Mouse (Mus musculus) limb, embryonic 10.5 days (tissue): ENCODE data around the gene Selenbp2. TPM values are rescaled to one million over a fixed set of nuclear protein-coding genes. Genes with fewer than 3 reads are reported as not detected.
"Not testable (repeated sequence)": the region's sequence is repeated elsewhere in the genome, so short reads cannot be mapped to it uniquely, and the experiment has no call there.

Experiments used
- DNase-seq: peaks from one replicate; pipeline ENCODE4 v3.0.0-alpha.2; 2017; ENCODE audit warnings: low spot score
- H3K27ac ChIP-seq: fragments of 300-500 bp; sonication (generic); 2 replicates; pipeline ENCODE4 v1.5.1; 2016; ENCODE audit warnings: mild to moderate bottlenecking
- H3K27me3 ChIP-seq: fragments of 300-500 bp; sonication (generic); 2 replicates; pipeline ENCODE4 v1.6.1; 2016; ENCODE audit warnings: low read depth, mild to moderate bottlenecking; ENCODE audit not compliant: poor library complexity, severe bottlenecking
- H3K36me3 ChIP-seq: fragments of 300-500 bp; sonication (generic); 2 replicates; pipeline ENCODE4 v1.6.1; 2016; ENCODE audit warnings: mild to moderate bottlenecking, moderate library complexity
- H3K4me1 ChIP-seq: fragments of 300-500 bp; sonication (generic); 2 replicates; pipeline ENCODE4 v1.6.1; 2016
- H3K4me3 ChIP-seq: fragments of 300-500 bp; sonication (generic); 2 replicates; pipeline ENCODE4 v1.5.1; 2016; ENCODE audit warnings: mild to moderate bottlenecking, moderate library complexity
- H3K9me3 ChIP-seq: fragments of 300-500 bp; sonication (generic); replicated peaks from 2 replicates; pipeline ENCODE4 v1.6.1; 2016; ENCODE audit warnings: mild to moderate bottlenecking
- WGBS: fragments of 180-500 bp; shearing (Covaris S2); methylation state at CpG from one replicate; pipeline ENCODE4 v1.1.7; 2016; 5-methylcytosine and 5-hydroxymethylcytosine counted together
- polyA plus RNA-seq: library from polyadenylated mRNA; unstranded; fragments of >200 nt; fragmentation: Nextera tagmentation; extraction: Ambion mirVana; gene quantifications from 2 replicates; pipeline ENCODE4 v1.2.1, GENCODE M21; 2016

Gene Selenbp2
- polyA plus RNA-seq, result 0.60 TPM in 1 of 2 replicates, not detected in the other

DNA sequence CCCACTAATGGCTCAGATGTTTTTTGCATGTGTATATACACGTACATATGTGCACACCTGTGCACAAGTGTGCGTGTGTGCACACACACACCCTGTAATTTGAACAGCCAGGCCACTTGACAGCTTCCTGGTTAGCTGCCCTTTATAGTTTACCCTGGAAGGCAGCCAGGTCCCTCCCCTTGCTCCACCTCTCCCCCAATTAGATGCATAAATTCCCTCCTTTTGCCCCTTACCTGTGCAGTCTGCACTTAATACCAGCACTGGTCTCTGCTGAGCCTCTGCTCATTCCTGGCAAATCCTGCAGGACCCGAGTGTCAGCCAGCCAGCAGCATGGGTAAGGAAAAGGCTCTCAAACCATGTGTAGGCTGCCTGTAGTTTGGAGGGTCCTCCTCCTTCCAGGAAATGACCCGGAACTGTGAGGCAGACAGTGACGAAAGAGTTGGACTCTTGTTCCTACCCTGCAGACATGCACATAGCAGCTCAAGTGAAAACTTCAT lies at the start of gene Selenbp2:
Gene Selenbp2, plus strand, starts transcription at position 228 of the 497 bp plus-strand sequence.
- Histone ChIP-seq H3K36me3 (no peaks in the 10 kb centered on the region), H3K4me1 (peaks cover 14% of the 10 kb centered on the region), H3K9me3 (no peaks in the 10 kb centered on the region), H3K4me3 (no peak within 1 kb of the TSS), H3K27ac (no peak within 1 kb of the TSS), H3K27me3 (no peaks in the 10 kb centered on the region)
- DNase-seq, result no peak
- WGBS, result 65% methylated on average over 5 of the region's 5 CpGs

DNA sequence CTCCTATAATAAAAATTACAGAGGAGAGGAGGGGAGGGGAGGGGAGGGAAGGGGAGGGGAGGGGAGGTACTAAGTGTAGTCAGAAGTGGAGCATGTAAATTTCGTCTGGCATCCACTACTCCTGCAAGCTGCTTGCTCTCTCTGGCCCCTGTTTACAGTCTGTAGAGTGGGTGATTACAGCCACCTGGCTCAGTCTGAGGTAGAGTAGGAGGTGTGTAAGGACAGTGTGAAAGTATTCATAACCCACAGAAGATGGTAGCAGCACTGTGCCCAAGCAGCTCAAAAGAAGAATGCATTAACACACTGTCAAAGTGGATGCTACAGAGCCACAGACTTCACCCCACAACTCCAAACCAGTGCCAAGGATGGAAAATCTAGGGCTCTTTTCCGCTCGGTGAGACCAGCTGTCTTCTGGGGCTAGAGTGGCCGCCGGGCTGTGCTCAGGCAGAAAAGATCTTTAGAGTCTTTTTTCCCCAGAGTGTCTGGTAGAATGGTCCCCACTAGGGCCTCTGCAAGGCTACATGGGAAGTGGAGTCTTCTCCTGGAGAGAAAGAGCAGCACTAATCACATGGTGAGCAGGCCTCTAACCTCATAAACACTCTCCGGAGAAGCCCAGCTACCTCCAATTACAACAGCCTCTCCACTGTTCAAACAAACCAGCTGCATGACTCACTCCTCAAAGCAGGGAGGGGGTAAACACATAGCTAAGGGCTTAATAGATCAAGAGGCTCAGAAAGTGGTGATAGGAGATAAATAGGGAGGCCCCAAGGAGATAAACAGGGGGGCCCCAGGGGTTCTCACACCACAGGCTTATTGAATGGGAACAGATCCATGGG lies 44.4 kb upstream of the Selenbp2 start:
- Histone ChIP-seq H3K4me3 (no peak overlapping the region), H3K4me1 (peaks cover 20% of the 10 kb centered on the region), H3K27me3 (no peaks in the 10 kb centered on the region; the same call in 1 of the 2 replicates), H3K9me3 (no peaks in the 10 kb centered on the region), H3K27ac (peak overlapping the region; percentile 61), H3K36me3 (no peaks in the 10 kb centered on the region)
- WGBS, result 32% methylated on average over 6 of the region's 6 CpGs
- DNase-seq, result peak; percentile 39

DNA sequence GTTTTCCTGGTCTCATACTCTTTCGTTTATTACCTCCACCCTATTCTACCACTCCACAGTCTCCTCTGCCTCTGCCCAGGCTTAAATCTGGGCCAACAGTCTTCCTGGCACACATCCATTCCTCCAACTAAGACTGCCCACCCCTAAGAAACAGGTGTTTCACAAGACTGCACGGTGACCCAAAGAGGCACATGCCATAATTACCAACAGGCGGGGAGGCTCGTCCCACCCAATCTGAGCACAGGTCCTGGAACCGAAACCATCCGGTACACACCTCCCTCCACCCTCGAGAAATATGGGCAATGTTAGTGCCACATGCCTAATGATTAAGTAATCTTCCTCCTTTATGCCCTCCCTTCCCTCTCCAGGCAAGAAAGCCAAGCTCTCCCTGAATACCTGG lies 42.9 kb upstream of the Selenbp2 start:
- H3K4me3 ChIP-seq, result no peak overlapping the region
- H3K27ac ChIP-seq, result no peak overlapping the region
- H3K9me3 ChIP-seq, result no peaks in the 10 kb centered on the region
- DNase-seq, result no peak
- peaks cover 20% of the 10 kb centered on the region for H3K4me1 ChIP-seq
- H3K27me3 ChIP-seq, result no peaks in the 10 kb centered on the region; the same call in 1 of the 2 replicates
- H3K36me3 ChIP-seq, result no peaks in the 10 kb centered on the region
- WGBS, result 71% methylated on average over 7 of the region's 7 CpGs

DNA sequence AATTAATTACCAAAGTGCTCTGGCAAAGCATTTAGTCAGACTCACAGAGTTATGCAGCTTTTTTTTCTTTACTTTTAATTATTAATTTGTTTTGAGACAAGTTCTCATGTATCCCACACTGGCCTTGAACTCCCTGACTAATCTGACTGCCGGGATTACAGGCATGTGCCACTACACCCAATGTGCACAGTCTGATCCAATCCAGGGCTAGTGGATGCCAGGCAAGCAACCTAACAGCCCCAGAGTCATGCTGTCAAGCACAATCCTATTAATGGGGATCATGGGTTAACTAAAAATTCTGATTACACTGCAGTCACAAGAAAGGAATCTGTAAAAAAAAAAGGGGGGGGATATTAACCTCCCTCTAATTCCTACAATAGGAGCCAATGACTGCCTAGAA lies 39.4 kb upstream of the Selenbp2 start:
- H3K27ac ChIP-seq, H3K4me3 ChIP-seq, H3K9me3 ChIP-seq, DNase-seq, H3K36me3 ChIP-seq: not testable (repeated sequence)
- peaks cover 22% of the 10 kb centered on the region for H3K4me1 ChIP-seq
- peaks cover 11% of the 10 kb centered on the region; the same call in 1 of the 2 replicates for H3K27me3 ChIP-seq
- 80% methylated on average over 1 of the region's 1 CpGs for WGBS

DNA sequence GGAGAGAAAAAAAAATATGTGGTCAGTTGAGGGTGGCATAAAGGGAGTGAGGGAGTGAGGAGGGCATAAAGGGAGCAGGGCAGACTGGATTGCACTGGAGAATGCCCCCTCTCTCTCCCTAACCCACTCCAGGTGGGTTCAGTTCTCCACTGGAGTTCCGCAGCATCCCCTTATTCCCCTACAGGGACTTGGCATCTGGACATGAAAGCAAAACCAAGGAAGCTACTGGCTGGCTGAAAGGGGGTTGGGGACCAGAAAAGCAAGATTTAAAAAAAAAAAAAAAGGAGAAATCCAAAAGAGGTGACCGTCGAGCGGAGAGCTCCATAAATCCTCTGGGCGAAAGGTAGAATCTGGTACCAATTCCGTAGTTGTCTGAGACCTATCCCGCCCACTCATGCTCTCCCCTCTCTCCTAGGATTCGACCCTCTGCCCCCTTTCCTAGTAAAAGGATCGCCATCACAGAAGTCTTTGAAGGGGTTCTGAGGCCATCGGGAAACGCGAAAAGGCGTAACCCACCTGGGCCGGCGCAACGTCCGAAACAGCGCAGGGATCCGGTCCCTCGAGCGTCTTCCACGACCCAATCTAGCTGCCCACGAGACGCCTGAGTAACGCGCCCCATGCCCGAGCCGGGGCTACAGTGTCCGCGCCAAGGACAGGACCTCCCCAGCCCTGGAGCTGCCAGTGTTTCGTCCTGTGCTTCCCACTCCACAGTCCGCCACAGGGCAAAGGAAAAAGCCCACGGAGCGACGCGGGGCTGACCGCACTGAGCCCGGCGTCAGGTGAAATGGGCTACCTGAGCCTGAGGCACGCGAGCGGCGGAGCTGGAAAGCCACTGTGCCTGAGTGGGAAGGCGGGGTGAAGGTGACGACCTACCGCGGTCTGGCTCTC lies 35.3 kb upstream of the Selenbp2 start:
- Histone ChIP-seq H3K4me3 (peak overlapping the region; percentile 49), H3K27me3 (peaks cover 20% of the 10 kb centered on the region; the same call in 1 of the 2 replicates)
- not testable (repeated sequence) for H3K27ac ChIP-seq, H3K9me3 ChIP-seq, H3K4me1 ChIP-seq, H3K36me3 ChIP-seq
- DNase-seq, result peak; percentile 40
- 3% methylated on average over 25 of the region's 47 CpGs for WGBS

DNA sequence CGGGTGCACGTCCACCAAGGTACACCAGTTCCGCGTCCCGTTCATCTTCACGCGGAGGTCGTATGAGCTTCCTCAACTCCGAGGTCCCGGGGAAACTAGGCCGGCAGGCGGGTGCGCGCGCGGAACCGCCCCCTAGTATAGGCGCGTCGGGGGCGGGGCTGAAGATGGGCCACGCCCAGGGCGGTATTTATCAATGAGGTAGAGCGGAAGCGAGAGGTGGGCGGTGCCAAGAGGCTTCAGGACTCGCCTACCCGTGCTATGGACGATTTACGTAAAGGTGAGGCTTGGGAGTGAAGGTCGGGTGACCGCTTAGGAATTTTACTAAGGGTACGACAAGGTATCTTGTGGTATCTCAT lies 34.6 kb upstream of the Selenbp2 start, which contains the start of gene Tuft1:
Gene Tuft1, minus strand, starts transcription at position 133 of the 356 bp plus-strand sequence.
- not testable (repeated sequence) for H3K36me3 ChIP-seq, H3K9me3 ChIP-seq, H3K27ac ChIP-seq, H3K4me1 ChIP-seq, DNase-seq
- Histone ChIP-seq H3K4me3 (peak within 1 kb of the TSS; percentile 49), H3K27me3 (peaks cover 20% of the 10 kb centered on the region; the same call in 1 of the 2 replicates)
- WGBS, result 0% methylated on average over 22 of the region's 33 CpGs

DNA sequence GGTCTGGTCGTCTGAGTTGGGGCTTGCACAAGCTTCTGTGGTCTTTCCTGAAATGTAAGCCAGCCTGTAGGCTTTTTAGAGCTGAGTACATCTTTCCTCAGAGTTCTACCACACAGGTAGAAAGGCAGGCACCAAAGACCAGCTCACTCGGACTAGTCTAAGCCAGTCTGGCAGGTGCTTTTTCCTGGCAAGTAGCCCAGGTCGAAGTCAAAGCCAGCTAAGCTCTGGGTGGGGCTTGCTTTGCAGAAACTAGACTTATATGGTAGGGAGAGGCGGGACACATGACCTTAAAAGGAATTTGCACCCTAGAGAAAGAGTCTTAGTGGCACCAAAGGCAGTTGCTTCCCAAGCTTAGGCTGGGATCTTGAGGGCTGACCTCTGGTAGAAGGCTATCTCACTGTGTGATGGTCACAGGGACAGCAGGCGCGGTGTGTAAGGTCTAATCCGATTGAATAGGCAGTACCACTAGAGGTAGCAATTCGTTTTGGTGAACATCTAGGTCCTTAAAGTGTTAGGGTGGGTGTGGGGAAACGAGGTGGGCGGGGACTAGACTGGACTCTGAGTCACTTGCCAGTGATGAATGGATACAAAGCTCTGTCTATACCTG lies 34.1 kb upstream of the Selenbp2 start:
- not testable (repeated sequence) for H3K36me3 ChIP-seq, DNase-seq, H3K27ac ChIP-seq, H3K9me3 ChIP-seq, H3K4me3 ChIP-seq, H3K4me1 ChIP-seq
- WGBS, result 26% methylated on average over 8 of the region's 10 CpGs
- H3K27me3 ChIP-seq, result peaks cover 20% of the 10 kb centered on the region; the same call in 1 of the 2 replicates

DNA sequence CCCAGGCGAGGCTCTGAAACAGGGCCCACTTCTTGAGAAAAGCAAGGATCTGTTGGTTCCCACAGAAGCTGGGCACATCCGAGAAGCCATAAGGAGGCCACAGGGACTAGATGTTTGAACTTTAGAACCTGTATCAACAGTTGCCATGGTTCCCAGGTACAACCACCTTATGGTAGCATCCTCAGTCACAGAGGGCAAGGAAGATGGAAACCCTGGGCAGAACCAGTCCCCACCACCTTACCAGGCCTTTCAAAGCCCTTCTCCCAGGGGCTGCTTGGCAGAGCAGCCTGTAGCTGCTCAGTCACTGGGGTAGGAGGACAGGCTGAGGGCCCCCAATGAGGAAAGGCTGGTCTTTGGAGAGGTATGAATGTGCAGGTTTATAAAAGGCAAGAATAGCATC lies 32.5 kb upstream of the Selenbp2 start:
- H3K27ac ChIP-seq, H3K9me3 ChIP-seq, DNase-seq, H3K4me1 ChIP-seq, H3K36me3 ChIP-seq, H3K4me3 ChIP-seq: not testable (repeated sequence)
- 83% methylated on average over 2 of the region's 2 CpGs for WGBS
- peaks cover 20% of the 10 kb centered on the region; the same call in 1 of the 2 replicates for H3K27me3 ChIP-seq

DNA sequence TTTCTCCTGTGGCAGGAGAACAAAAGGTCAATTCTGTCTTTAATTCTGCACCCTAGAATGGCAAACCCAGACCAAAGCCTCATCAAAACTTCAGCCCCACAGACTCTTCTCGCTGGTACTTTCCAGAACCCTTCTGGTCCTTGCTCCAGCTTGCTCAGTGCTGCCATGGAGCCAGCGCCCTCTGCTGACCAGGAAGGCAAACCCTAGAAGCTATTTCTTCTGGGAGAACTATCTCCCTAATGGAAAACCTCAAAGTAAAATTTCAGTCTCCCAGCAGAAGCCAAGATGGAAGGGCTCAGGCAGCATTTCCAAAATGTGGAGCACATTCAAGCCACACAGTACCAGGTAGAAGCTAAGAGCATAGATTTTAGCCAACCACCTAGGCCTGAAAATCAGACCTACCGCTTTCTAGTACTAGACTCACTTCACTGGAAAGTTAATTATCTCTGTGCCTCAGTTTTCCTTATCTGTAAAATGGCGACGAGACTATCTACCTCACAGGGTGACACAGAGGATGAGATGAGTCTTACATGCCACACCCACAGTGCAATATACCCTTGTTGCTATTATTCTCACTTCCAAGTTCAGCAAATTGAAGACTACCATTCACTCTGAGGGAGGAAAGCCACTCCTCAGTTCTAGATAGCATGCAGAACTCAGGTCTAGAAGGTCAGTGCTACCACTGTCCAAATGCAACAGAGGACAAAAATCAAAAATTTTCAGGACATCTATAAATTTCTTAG lies 28.1 kb upstream of the Selenbp2 start:
- H3K4me1 ChIP-seq, H3K4me3 ChIP-seq, H3K9me3 ChIP-seq, H3K27me3 ChIP-seq, DNase-seq, H3K27ac ChIP-seq, H3K36me3 ChIP-seq: not testable (repeated sequence)
- 57% methylated on average over 5 of the region's 5 CpGs for WGBS

DNA sequence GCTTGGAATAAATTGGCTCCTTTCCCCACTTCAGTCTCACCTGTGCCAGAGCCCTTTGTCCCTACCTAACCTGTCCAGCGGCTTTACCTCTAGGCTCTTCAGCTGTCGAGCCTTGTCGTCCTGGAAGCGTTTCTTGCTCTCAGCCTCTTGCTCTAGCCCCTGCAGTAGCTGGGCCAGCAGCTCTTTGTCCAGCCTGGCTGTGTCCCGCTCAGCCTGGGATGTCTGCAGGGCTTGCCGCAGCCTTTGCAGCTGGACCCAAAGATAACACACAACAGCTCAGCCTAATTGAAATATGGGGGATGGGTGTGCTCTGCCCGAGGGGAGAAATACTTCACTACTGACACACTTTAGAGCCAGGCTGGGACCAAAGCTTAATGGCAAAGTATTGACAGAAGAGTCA lies 27.5 kb upstream of the Selenbp2 start:
- H3K27me3 ChIP-seq, DNase-seq, H3K4me3 ChIP-seq, H3K9me3 ChIP-seq, H3K4me1 ChIP-seq, H3K27ac ChIP-seq, H3K36me3 ChIP-seq: not testable (repeated sequence)
- 32% methylated on average over 7 of the region's 7 CpGs for WGBS

DNA sequence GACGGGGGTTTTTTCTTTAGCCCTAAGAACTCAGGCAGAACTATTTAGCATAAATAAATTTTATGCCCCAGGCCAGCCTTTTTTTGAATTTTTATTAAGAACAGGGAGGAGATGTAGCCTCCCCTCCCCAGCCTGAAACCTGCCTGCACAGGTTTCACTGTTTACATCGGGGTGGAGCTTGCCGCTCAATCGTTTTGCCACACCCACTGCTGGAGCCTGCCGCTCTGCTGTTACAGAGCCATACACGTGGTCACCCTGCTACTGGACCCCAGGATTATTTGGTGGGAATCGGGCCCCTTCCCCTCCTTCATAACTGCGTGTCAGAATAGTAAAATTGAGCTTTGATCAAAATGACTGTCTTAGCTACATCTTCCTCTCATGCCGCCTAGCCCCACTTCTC lies 18.3 kb upstream of the Selenbp2 start:
- not testable (repeated sequence) for H3K36me3 ChIP-seq, DNase-seq, H3K4me3 ChIP-seq, H3K9me3 ChIP-seq, H3K27ac ChIP-seq, H3K27me3 ChIP-seq, H3K4me1 ChIP-seq
- WGBS, result 87% methylated on average over 9 of the region's 9 CpGs

DNA sequence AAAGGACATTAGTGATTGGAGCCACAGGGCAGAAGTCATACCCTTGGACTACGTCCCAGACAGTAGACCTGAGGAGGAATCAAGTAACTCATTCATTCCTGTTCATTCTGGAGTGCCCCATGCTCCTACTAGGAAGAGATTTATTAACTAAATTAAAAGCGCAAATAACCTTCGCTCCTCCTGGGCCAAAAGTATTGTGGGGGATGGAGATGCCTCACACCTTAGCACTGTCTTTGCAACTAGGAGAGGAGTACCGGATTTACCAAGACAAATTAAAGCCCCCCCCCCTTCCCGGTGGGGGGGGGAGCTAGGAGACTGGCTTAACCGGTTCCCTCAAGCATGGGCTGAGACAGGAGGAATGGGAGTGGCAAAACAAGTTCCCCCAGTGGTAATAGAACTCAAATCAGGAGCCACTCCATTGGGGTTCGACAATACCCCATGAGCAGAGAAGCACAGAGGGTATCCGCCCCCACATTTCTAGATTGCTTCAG lies 14.0 kb upstream of the Selenbp2 start:
- H3K4me1 ChIP-seq, result no peaks in the 10 kb centered on the region
- no peak overlapping the region for H3K4me3 ChIP-seq
- WGBS, result 75% methylated on average over 8 of the region's 8 CpGs
- DNase-seq, result no peak
- H3K36me3 ChIP-seq, result no peaks in the 10 kb centered on the region
- no peaks in the 10 kb centered on the region for H3K9me3 ChIP-seq
- H3K27ac ChIP-seq, result no peak overlapping the region
- no peaks in the 10 kb centered on the region for H3K27me3 ChIP-seq
